8 mouse cellular contexts compared by ENCODE assay signal in genomic region chr11:97689861-97690260, GRCm38 (mm10). TPM values are rescaled to one million over a fixed set of nuclear protein-coding genes. Genes with fewer than 3 reads are reported as not detected.
DNase-seq lines count a peak whose midpoint lies in the region; ATAC-seq and TF ChIP-seq lines count a peak whose summit lies in the region.

No protein-coding gene starts in this region.

- no peaks in the 10 kb centered on the region for H3K27me3 ChIP-seq in neural tube, embryonic 13.5 days

- no peak overlapping the region for H3K4me2 ChIP-seq in neural tube, embryonic 13.5 days

- 28% methylated on average over 10 of the region's 10 CpGs for WGBS in neural tube, embryonic 13.5 days

- H3K4me3 ChIP-seq in gastrocnemius, adult 2 months: no peak overlapping the region
- no peak overlapping the region for H3K4me3 ChIP-seq in neural tube, embryonic 13.5 days

- no peak overlapping the region for H3K27ac ChIP-seq in gastrocnemius, adult 2 months
- H3K27ac ChIP-seq in neural tube, embryonic 13.5 days (replicated peaks): no peak overlapping the region

- TF ChIP-seq CTCF in gastrocnemius, adult 2 months (IDR thresholded peaks at IDR 0.05): peak; percentile 93

- peaks cover 61% of the 10 kb centered on the region for H3K36me3 ChIP-seq in neural tube, embryonic 13.5 days

- H3K9me3 ChIP-seq in neural tube, embryonic 13.5 days: no peaks in the 10 kb centered on the region

- intact Hi-C loops in gastrocnemius, adult 2 months (cut with DNase I): loop anchor here (1.0 kb wide), 1 partner anchor 45 kb away; no protein-coding TSS in a partner anchor
- intact Hi-C loops in gastrocnemius, postnatal 36 days (cut with DNase I): loop anchor here (1.0 kb wide), 1 partner anchor 45 kb away; no protein-coding TSS in a partner anchor

- peak; percentile 64 for DNase-seq in gastrocnemius, adult 2 months
- no peak for DNase-seq in gastrocnemius, postnatal 36 days
- DNase-seq in right cerebral cortex, postnatal 14 days: peak; percentile 69
- DNase-seq in right cerebral cortex, postnatal 25 days: no peak
- DNase-seq in cerebellum, postnatal 4 days (ENCODE audit: low spot score in 2 of 2): peak; percentile 57 to 84
- peak; percentile 52 for DNase-seq in kidney, postnatal 14 days

- peaks cover 42% of the 10 kb centered on the region for H3K4me1 ChIP-seq in neural tube, embryonic 13.5 days (replicated peaks)

- H3K9ac ChIP-seq in neural tube, embryonic 13.5 days: 0 out of 2 replicates have a peak overlapping the region, but pooled peaks have one; percentile 12

- no peak for ATAC-seq in neural tube, embryonic 13.5 days (ENCODE audit: low read depth)
- no peak for ATAC-seq in megakaryocyte, adult 5-6 weeks (ENCODE audit: poor library complexity, severe bottlenecking)

RNA-seq across cellular contexts. Expression of gene Cisd3, which starts 4.2 kb away (rescaled TPM):
- total RNA-seq in gastrocnemius, adult 2 months (2021): 100 to 1,000 TPM in 1 of 2 experiments, 10 to 100 TPM in 1; 96.2 to 111 TPM
- total RNA-seq in gastrocnemius, postnatal 36 days (2021): 100 to 1,000 TPM; 103 to 108 TPM
- 32.9 and 40.5 TPM in 2 replicates for polyA plus RNA-seq in neural tube, embryonic 13.5 days (2015; fragmentation: Nextera tagmentation; extraction: Ambion mirVana)
- 18.7 and 19.8 TPM in 2 replicates for total RNA-seq in megakaryocyte, adult 5-6 weeks (2015)
- 2.3 and 12.8 TPM in 2 replicates for total RNA-seq in megakaryocyte, adult 5-6 weeks (2017)

RNA-seq across cellular contexts. Expression of gene Pcgf2, which starts 10.4 kb away (rescaled TPM):
- total RNA-seq in gastrocnemius, adult 2 months (2021): 1 to 10 TPM; 1.7 to 2.9 TPM
- 1 to 10 TPM; 2.1 to 2.3 TPM for total RNA-seq in gastrocnemius, postnatal 36 days (2021)
- 20.4 and 22.6 TPM in 2 replicates for polyA plus RNA-seq in neural tube, embryonic 13.5 days (2015; fragmentation: Nextera tagmentation; extraction: Ambion mirVana)
- 2.8 and 3.1 TPM in 2 replicates for total RNA-seq in megakaryocyte, adult 5-6 weeks (2015)
- 1.0 and 2.4 TPM in 2 replicates for total RNA-seq in megakaryocyte, adult 5-6 weeks (2017)

RNA-seq across cellular contexts. Expression of gene Psmb3, which starts 13.3 kb away (rescaled TPM):
- 100 to 1,000 TPM; 141 to 159 TPM for total RNA-seq in gastrocnemius, adult 2 months (2021)
- 100 to 1,000 TPM; 124 to 129 TPM for total RNA-seq in gastrocnemius, postnatal 36 days (2021)
- polyA plus RNA-seq in neural tube, embryonic 13.5 days (2015; fragmentation: Nextera tagmentation; extraction: Ambion mirVana): 444 and 473 TPM in 2 replicates
- total RNA-seq in megakaryocyte, adult 5-6 weeks (2015): 81.0 and 111 TPM in 2 replicates
- 137 and 179 TPM in 2 replicates for total RNA-seq in megakaryocyte, adult 5-6 weeks (2017)

RNA-seq across cellular contexts. Expression of gene Mllt6, which starts 26.6 kb away (rescaled TPM):
- total RNA-seq in gastrocnemius, adult 2 months (2021): 10 to 100 TPM; 41.9 to 54.7 TPM
- total RNA-seq in gastrocnemius, postnatal 36 days (2021): 10 to 100 TPM; 40.7 to 46.4 TPM
- polyA plus RNA-seq in neural tube, embryonic 13.5 days (2015; fragmentation: Nextera tagmentation; extraction: Ambion mirVana): 3.2 and 3.4 TPM in 2 replicates
- 4.3 and 6.3 TPM in 2 replicates for total RNA-seq in megakaryocyte, adult 5-6 weeks (2015)
- total RNA-seq in megakaryocyte, adult 5-6 weeks (2017): 6.9 and 7.1 TPM in 2 replicates

RNA-seq across cellular contexts. Expression of gene Pip4k2b, which starts 54.6 kb away (rescaled TPM):
- 10 to 100 TPM; 59.3 to 66.2 TPM for total RNA-seq in gastrocnemius, adult 2 months (2021)
- 10 to 100 TPM; 44.0 to 47.0 TPM for total RNA-seq in gastrocnemius, postnatal 36 days (2021)
- polyA plus RNA-seq in neural tube, embryonic 13.5 days (2015; fragmentation: Nextera tagmentation; extraction: Ambion mirVana): 3.7 and 4.4 TPM in 2 replicates
- 14.9 and 17.3 TPM in 2 replicates for total RNA-seq in megakaryocyte, adult 5-6 weeks (2015)
- total RNA-seq in megakaryocyte, adult 5-6 weeks (2017): 19.6 and 25.7 TPM in 2 replicates

Comparison
In these comparisons a context has a peak if more than half of its experiments do, and no peak if none do; other contexts are left out.
1. DNase-seq: peak in gastrocnemius, adult 2 months (single experiment), right cerebral cortex, postnatal 14 days (single experiment), cerebellum, postnatal 4 days (2 of 2) and kidney, postnatal 14 days (single experiment); none in gastrocnemius, postnatal 36 days (0 of 2) and right cerebral cortex, postnatal 25 days (single experiment).
2. RNA of gene Cisd3, which starts 4.2 kb away (total RNA-seq): 96.2 to 111 TPM in gastrocnemius, adult 2 months and 103 to 108 TPM in gastrocnemius, postnatal 36 days; 2.3 to 19.8 TPM in megakaryocyte, adult 5-6 weeks; every median in the first group is over 4 times any median in the second.